Mouse (Mus musculus): Measurements from ENCODE around the gene Cpm.

DNA sequence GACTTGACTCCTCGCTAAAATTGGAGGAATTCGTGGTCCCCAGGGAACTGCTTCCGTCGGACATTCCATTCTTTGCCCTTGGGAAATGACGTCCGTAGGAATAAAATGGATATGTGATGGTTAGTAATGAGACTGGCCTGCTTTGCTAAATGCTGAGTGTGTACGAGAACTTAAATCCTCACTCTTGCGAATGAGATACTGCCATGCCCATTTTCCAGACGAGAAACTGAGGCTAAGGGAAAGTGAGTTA lies 12.8 kb downstream of the Cpm start:
- no peak for TF ChIP-seq CTCF (IDR thresholded peaks at IDR 0.05; ENCODE audit: low read depth)
- no peak for TF ChIP-seq EP300 (IDR thresholded peaks at IDR 0.05; ENCODE audit: low read depth)

Measured in liver, embryonic 14.5 days (tissue).